Mouse (Mus musculus): ENCODE data around the gene Hpgd. TPM values are rescaled to one million over a fixed set of nuclear protein-coding genes. Genes with fewer than 3 reads are reported as not detected.
"Not testable (repeated sequence)": the region's sequence is repeated elsewhere in the genome, so short reads cannot be mapped to it uniquely, and the experiment has no call there.

The Hpgd gene
- polyA plus RNA-seq (2015; fragmentation: Nextera tagmentation; extraction: Ambion mirVana): 3.4 and 4.1 TPM in 2 replicates

GRCm38 (mm10) chr8:56294373-56294877 is at the start of gene Hpgd:
Gene Hpgd (plus strand): TSS chr8:56294585.
- no peaks in the 10 kb centered on the region for H3K27me3 ChIP-seq (ENCODE audit: control insufficient read depth, insufficient read depth, low read depth, low read length)
- no peak within 1 kb of the TSS for H3K27ac ChIP-seq (ENCODE audit: low read length)
- peak within 1 kb of the TSS; percentile 63 for H3K4me3 ChIP-seq (ENCODE audit: low read depth, low read length)
- H3K9me3 ChIP-seq (replicated peaks; ENCODE audit: control insufficient read depth, low read length, poor library complexity, severe bottlenecking): no peaks in the 10 kb centered on the region
- peak; percentile 84 for ATAC-seq
- peak within 1 kb of the TSS; percentile 69 for H3K9ac ChIP-seq (ENCODE audit: low read depth, low read length)
- H3K4me1 ChIP-seq (ENCODE audit: control insufficient read depth, insufficient read depth, low read length): peaks cover 10% of the 10 kb centered on the region; the same call in 1 of the 2 replicates
- H3K36me3 ChIP-seq (ENCODE audit: control insufficient read depth, insufficient read depth, low read length): no peaks in the 10 kb centered on the region
- under 1% methylated on average over 33 of the region's 33 CpGs for WGBS
- peak within 1 kb of the TSS; percentile 88 for H3K4me2 ChIP-seq (ENCODE audit: low read length)

- ATAC-seq; H3K9ac ChIP-seq (ENCODE audit: low read depth, low read length); H3K36me3 ChIP-seq (ENCODE audit: control insufficient read depth, insufficient read depth, low read length); H3K4me3 ChIP-seq (ENCODE audit: low read depth, low read length); H3K27me3 ChIP-seq (ENCODE audit: control insufficient read depth, insufficient read depth, low read depth, low read length); H3K4me2 ChIP-seq (ENCODE audit: low read length); H3K4me1 ChIP-seq (ENCODE audit: control insufficient read depth, insufficient read depth, low read length); H3K9me3 ChIP-seq (replicated peaks; ENCODE audit: control insufficient read depth, low read length, poor library complexity, severe bottlenecking); H3K27ac ChIP-seq (ENCODE audit: low read length): not testable (repeated sequence)
- WGBS: 64% methylated on average over 3 of the region's 3 CpGs
Measured at GRCm38 (mm10) chr8:56251728-56252127, 42.7 kb upstream of the Hpgd start.

DNA sequence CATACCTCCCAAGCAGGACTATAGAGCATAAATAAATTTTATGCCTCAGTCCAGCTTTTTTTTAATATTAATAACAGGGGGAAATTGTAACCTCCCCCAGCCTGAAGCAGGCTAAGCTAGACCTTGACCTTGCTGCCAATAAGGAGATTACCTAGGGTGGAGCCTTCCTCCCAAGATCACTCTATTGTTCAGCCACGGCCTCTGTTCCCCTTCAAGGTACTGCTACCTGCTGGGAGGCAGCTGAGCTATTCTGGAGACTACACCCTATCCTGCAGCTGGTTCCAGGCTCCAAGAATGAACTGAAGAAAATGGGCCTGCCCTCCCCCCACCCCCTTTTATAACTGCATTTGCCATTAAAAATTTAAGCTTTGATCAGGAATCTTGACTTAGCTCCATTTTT is 42.1 kb upstream of the Hpgd start:
- Histone ChIP-seq H3K4me2 (ENCODE audit: low read length) (no peak overlapping the region), H3K36me3 (ENCODE audit: control insufficient read depth, insufficient read depth, low read length) (no peaks in the 10 kb centered on the region), H3K27ac (ENCODE audit: low read length) (no peak overlapping the region), H3K4me3 (ENCODE audit: low read depth, low read length) (no peak overlapping the region), H3K9me3 (replicated peaks; ENCODE audit: control insufficient read depth, low read length, poor library complexity, severe bottlenecking) (no peaks in the 10 kb centered on the region), H3K9ac (ENCODE audit: low read depth, low read length) (no peak overlapping the region), H3K4me1 (ENCODE audit: control insufficient read depth, insufficient read depth, low read length) (no peaks in the 10 kb centered on the region), H3K27me3 (ENCODE audit: control insufficient read depth, insufficient read depth, low read depth, low read length) (no peaks in the 10 kb centered on the region)
- no peak for ATAC-seq
- 29% methylated on average over 1 of the region's 1 CpGs for WGBS

GRCm38 (mm10) chr8:56261190-56261589 is 33.2 kb upstream of the Hpgd start:
- no peak overlapping the region for H3K4me3 ChIP-seq (ENCODE audit: low read depth, low read length)
- H3K9me3 ChIP-seq (replicated peaks; ENCODE audit: control insufficient read depth, low read length, poor library complexity, severe bottlenecking): no peaks in the 10 kb centered on the region
- no peak overlapping the region for H3K27ac ChIP-seq (ENCODE audit: low read length)
- H3K9ac ChIP-seq (ENCODE audit: low read depth, low read length): no peak overlapping the region
- ATAC-seq: no peak
- no peaks in the 10 kb centered on the region for H3K27me3 ChIP-seq (ENCODE audit: control insufficient read depth, insufficient read depth, low read depth, low read length)
- no peak overlapping the region for H3K4me2 ChIP-seq (ENCODE audit: low read length)
- no peaks in the 10 kb centered on the region for H3K36me3 ChIP-seq (ENCODE audit: control insufficient read depth, insufficient read depth, low read length)
- 76% methylated on average over 1 of the region's 1 CpGs for WGBS
- no peaks in the 10 kb centered on the region for H3K4me1 ChIP-seq (ENCODE audit: control insufficient read depth, insufficient read depth, low read length)

GRCm38 (mm10) chr8:56269687-56270663 is 24.4 kb upstream of the Hpgd start:
- H3K9ac ChIP-seq (ENCODE audit: low read depth, low read length): no peak overlapping the region
- H3K4me2 ChIP-seq (ENCODE audit: low read length): no peak overlapping the region
- no peak for ATAC-seq
- no peaks in the 10 kb centered on the region for H3K4me1 ChIP-seq (ENCODE audit: control insufficient read depth, insufficient read depth, low read length)
- no peaks in the 10 kb centered on the region for H3K27me3 ChIP-seq (ENCODE audit: control insufficient read depth, insufficient read depth, low read depth, low read length)
- no peak overlapping the region for H3K27ac ChIP-seq (ENCODE audit: low read length)
- WGBS: 78% methylated on average over 10 of the region's 10 CpGs
- H3K4me3 ChIP-seq (ENCODE audit: low read depth, low read length): no peak overlapping the region
- no peaks in the 10 kb centered on the region for H3K36me3 ChIP-seq (ENCODE audit: control insufficient read depth, insufficient read depth, low read length)
- no peaks in the 10 kb centered on the region for H3K9me3 ChIP-seq (replicated peaks; ENCODE audit: control insufficient read depth, low read length, poor library complexity, severe bottlenecking)

DNA sequence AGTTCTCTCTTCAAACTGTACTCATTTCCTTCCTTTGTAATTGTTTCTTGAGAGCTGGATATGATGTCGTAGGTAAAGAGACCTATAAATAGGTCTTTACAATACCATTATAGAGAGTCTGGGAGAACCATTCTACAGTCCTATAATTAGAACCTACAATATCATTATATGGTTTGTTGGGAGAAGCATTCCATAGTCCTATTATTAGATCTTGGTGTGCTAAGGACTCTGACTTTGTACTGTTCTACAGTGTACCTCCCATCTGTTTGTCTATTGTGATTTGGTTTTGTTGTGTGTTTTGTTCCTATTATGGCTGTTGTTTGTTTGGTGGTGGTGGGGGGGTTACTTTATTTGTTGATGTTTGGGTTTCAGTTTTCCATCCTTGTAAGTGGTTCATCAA is 21.5 kb upstream of the Hpgd start:
- ATAC-seq: no peak
- 78% methylated on average over 1 of the region's 1 CpGs for WGBS

DNA sequence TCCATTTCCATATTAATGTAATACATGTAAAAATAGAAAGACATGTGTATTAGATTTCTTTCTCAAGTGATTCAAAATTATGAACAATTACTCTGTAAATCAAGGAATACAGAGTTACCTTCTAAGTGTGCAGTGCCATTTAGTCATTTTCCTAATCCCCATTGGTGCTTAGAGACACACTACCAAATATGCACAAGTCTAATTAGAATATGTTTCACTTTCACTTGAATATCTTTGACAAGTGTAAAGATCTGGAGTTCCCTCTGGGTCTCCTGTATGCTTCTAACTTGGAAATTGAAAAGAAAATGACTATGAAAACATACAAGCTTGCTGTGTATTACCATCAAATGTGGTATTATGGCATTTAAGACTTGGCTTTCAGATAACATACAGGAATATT is 19.1 kb upstream of the Hpgd start:
- H3K4me3 ChIP-seq (ENCODE audit: low read depth, low read length): no peak overlapping the region
- H3K9me3 ChIP-seq (replicated peaks; ENCODE audit: control insufficient read depth, low read length, poor library complexity, severe bottlenecking): no peaks in the 10 kb centered on the region
- no peak for ATAC-seq
- H3K4me1 ChIP-seq (ENCODE audit: control insufficient read depth, insufficient read depth, low read length): no peaks in the 10 kb centered on the region
- H3K36me3 ChIP-seq (ENCODE audit: control insufficient read depth, insufficient read depth, low read length): no peaks in the 10 kb centered on the region
- H3K9ac ChIP-seq (ENCODE audit: low read depth, low read length): no peak overlapping the region
- no peak overlapping the region for H3K4me2 ChIP-seq (ENCODE audit: low read length)
- no peaks in the 10 kb centered on the region for H3K27me3 ChIP-seq (ENCODE audit: control insufficient read depth, insufficient read depth, low read depth, low read length)
- H3K27ac ChIP-seq (ENCODE audit: low read length): no peak overlapping the region

More for the DNA sequence above, 21.5 kb upstream of the Hpgd start:
- Histone ChIP-seq H3K4me3 (ENCODE audit: low read depth, low read length) (no peak overlapping the region), H3K4me1 (ENCODE audit: control insufficient read depth, insufficient read depth, low read length) (no peaks in the 10 kb centered on the region), H3K27ac (ENCODE audit: low read length) (no peak overlapping the region), H3K36me3 (ENCODE audit: control insufficient read depth, insufficient read depth, low read length) (no peaks in the 10 kb centered on the region), H3K4me2 (ENCODE audit: low read length) (no peak overlapping the region), H3K9ac (ENCODE audit: low read depth, low read length) (no peak overlapping the region), H3K9me3 (replicated peaks; ENCODE audit: control insufficient read depth, low read length, poor library complexity, severe bottlenecking) (no peaks in the 10 kb centered on the region), H3K27me3 (ENCODE audit: control insufficient read depth, insufficient read depth, low read depth, low read length) (no peaks in the 10 kb centered on the region)

DNA sequence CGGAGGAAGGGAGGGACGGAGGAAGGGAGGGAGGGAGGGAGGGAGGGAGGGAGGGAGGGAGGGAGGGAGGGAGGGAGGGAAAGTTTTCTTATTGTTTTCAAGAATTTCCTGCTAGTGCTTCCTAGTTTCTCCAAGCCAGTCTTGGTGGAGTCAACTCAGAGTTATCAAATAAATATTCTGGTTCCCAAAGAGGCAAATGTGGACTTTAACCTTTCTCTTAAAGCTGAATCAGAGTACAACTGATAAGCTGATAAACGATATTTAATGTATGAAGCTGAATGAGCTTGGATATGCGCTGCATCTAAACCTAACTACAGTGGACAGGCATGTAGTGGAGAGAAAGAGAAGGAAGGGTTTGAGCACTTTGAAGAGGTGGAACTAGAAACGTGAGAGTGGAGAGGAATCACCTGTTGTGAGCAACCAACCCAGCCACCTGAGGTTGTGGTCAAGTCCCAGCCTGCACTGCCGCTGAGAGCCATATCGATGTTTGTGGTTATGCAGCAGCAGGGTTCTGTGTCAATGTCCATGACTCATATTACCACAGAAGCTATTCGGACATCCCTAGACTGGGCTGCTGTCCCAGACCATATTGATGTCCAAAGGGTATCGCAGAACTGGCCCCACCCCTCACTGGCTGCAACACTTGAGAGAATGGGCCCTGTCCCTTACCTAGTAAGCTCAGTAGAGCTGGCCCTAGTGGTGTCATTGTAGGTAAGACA is 16.4 kb upstream of the Hpgd start:
- WGBS: 89% methylated on average over 7 of the region's 9 CpGs
- ATAC-seq: no peak
- no peaks in the 10 kb centered on the region for H3K4me1 ChIP-seq (ENCODE audit: control insufficient read depth, insufficient read depth, low read length)
- no peak overlapping the region for H3K9ac ChIP-seq (ENCODE audit: low read depth, low read length)
- no peaks in the 10 kb centered on the region for H3K27me3 ChIP-seq (ENCODE audit: control insufficient read depth, insufficient read depth, low read depth, low read length)
- H3K4me3 ChIP-seq (ENCODE audit: low read depth, low read length): no peak overlapping the region
- no peak overlapping the region for H3K4me2 ChIP-seq (ENCODE audit: low read length)
- no peaks in the 10 kb centered on the region for H3K36me3 ChIP-seq (ENCODE audit: control insufficient read depth, insufficient read depth, low read length)
- H3K9me3 ChIP-seq (replicated peaks; ENCODE audit: control insufficient read depth, low read length, poor library complexity, severe bottlenecking): no peaks in the 10 kb centered on the region
- no peak overlapping the region for H3K27ac ChIP-seq (ENCODE audit: low read length)

Data from midbrain, embryonic 16.5 days (tissue).